In the genomic region with DNA sequence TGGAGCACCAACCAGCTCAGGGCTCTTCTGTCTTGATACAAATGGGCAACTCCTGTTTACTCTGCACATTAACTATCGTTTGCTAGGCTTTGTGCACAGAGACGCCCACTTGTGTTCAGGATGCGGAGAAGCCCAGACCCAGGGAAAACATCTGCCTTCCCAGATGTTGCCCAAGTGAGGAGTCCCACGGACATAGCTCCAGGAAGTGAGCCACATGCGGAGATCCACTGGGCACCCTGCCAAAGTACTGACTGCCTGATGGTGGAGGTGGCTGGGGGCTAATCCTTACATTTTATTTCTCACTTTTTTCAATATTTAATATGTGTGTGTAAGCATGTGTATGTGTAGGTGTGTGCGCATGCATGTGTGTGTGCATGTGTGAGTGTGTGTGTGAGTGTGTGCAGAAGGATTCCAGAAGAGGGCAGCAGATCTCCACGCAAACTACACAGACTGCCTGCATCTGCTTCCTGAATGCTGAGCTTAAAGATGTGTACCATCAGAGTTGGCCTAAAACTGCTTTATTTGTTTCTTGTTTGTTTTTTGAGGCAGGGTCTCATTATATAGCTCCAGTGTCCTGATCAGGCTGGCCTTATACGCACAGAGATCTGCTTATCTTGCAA, we compare ENCODE assay signal across 10 mouse cellular contexts. TPM values are rescaled to one million over a fixed set of nuclear protein-coding genes. Genes with fewer than 3 reads are reported as not detected.
DNase-seq lines count a peak whose midpoint lies in the region; ATAC-seq and TF ChIP-seq lines count a peak whose summit lies in the region.
"Had no signal": no experiment of that assay in that cellular context is flagged by ENCODE, and none has a peak within 500 bp of the region (broad histone marks: within the 10 kb centered on the region; RNA-seq: fewer than 3 reads in every experiment).

No protein-coding gene starts in this region.

- TF ChIP-seq EP300 in heart, adult 2 months (IDR thresholded peaks at IDR 0.05; ENCODE audit: insufficient read depth, low read depth, low read length) = no peak

- no peak overlapping the region for H3K27ac ChIP-seq in heart, adult 2 months
- no peak overlapping the region for H3K27ac ChIP-seq in midbrain, postnatal 0 days (ENCODE audit: low read depth, low read length)
- H3K27ac ChIP-seq in midbrain, embryonic 13.5 days = no peak overlapping the region

- no peaks in the 10 kb centered on the region for H3K9me3 ChIP-seq in midbrain, postnatal 0 days (ENCODE audit: low read length)
- peaks cover 13% of the 10 kb centered on the region; the same call in 1 of the 2 replicates for H3K9me3 ChIP-seq in midbrain, embryonic 13.5 days

- H3K4me2 ChIP-seq in midbrain, postnatal 0 days (ENCODE audit: low read depth, low read length, poor library complexity, severe bottlenecking) = no peak overlapping the region
- no peak overlapping the region for H3K4me2 ChIP-seq in midbrain, embryonic 13.5 days (replicated peaks)

- no peak overlapping the region for H3K4me3 ChIP-seq in heart, adult 2 months
- H3K4me3 ChIP-seq in midbrain, postnatal 0 days (ENCODE audit: low read depth, low read length) = no peak overlapping the region
- H3K4me3 ChIP-seq in midbrain, embryonic 13.5 days (replicated peaks) = no peak overlapping the region

- DNase-seq in heart, adult 2 months = no peak
- no peak for DNase-seq in heart, adult 8-10 months (ENCODE audit: low spot score)
- DNase-seq in midbrain, postnatal 0 days (ENCODE audit: low spot score) = peak; percentile 21
- peak; percentile 48 for DNase-seq in NIH3T3 (ENCODE audit: low read depth)
- no peak for DNase-seq in frontal cortex, postnatal 36 days (ENCODE audit: low spot score in 2 of 2)

- TF ChIP-seq CTCF in heart, adult 2 months (IDR thresholded peaks at IDR 0.05) = peak; percentile 45
- TF ChIP-seq CTCF in midbrain, postnatal 0 days (IDR thresholded peaks at IDR 0.05) = peak; percentile 67

- TF ChIP-seq POLR2A in heart, adult 2 months (IDR thresholded peaks at IDR 0.05; ENCODE audit: insufficient read depth, low read depth, low read length) = no peak

- no peak for ATAC-seq in midbrain, postnatal 0 days (ENCODE audit: low FRiP score)
- ATAC-seq in midbrain, embryonic 13.5 days = no peak
- peak; percentile 59; the same call in 1 of the 2 replicates for ATAC-seq in megakaryocyte progenitor cell, adult 5-6 weeks (replicated peaks; ENCODE audit: poor library complexity)
- no peak for ATAC-seq in erythroid progenitor cell, adult 5-6 weeks (replicated peaks; ENCODE audit: low FRiP score, poor library complexity, severe bottlenecking)

- no peaks in the 10 kb centered on the region for H3K36me3 ChIP-seq in heart, adult 2 months (ENCODE audit: control insufficient read depth, insufficient read depth, low read length)
- no peaks in the 10 kb centered on the region for H3K36me3 ChIP-seq in midbrain, postnatal 0 days (ENCODE audit: insufficient read depth, low read length)
- no peaks in the 10 kb centered on the region for H3K36me3 ChIP-seq in midbrain, embryonic 13.5 days

- no peaks in the 10 kb centered on the region for H3K27me3 ChIP-seq in heart, adult 2 months (ENCODE audit: control insufficient read depth, insufficient read depth, low read length)
- no peaks in the 10 kb centered on the region for H3K27me3 ChIP-seq in midbrain, postnatal 0 days (ENCODE audit: insufficient read depth, low read length)
- H3K27me3 ChIP-seq in midbrain, embryonic 13.5 days = no peaks in the 10 kb centered on the region

- 63% methylated on average over 8 of the region's 8 CpGs for WGBS in heart, adult 2 months
- 84% methylated on average over 8 of the region's 8 CpGs for WGBS in midbrain, postnatal 0 days
- WGBS in midbrain, embryonic 13.5 days = 89% methylated on average over 8 of the region's 8 CpGs

- no peaks in the 10 kb centered on the region for H3K4me1 ChIP-seq in heart, adult 2 months (ENCODE audit: control insufficient read depth, insufficient read depth, low read length)
- H3K4me1 ChIP-seq in midbrain, postnatal 0 days (ENCODE audit: insufficient read depth, low read length) = no peaks in the 10 kb centered on the region
- 0 out of 2 replicates have a peak, but pooled peaks cover 3% of the 10 kb centered on the region for H3K4me1 ChIP-seq in midbrain, embryonic 13.5 days (replicated peaks)

- intact Hi-C loops in heart, adult 2 months (cut with DNase I) = no loop called here

- H3K9ac ChIP-seq in heart, adult 2 months (ENCODE audit: low read depth, low read length) = no peak overlapping the region
- no peak overlapping the region for H3K9ac ChIP-seq in midbrain, postnatal 0 days (replicated peaks; ENCODE audit: low read length, poor library complexity, severe bottlenecking)
- no peak overlapping the region for H3K9ac ChIP-seq in midbrain, embryonic 13.5 days (replicated peaks)

- H3K79me2 ChIP-seq in heart, adult 2 months (replicated peaks; ENCODE audit: control insufficient read depth, insufficient read depth, low read length) = no peaks in the 10 kb centered on the region

RNA-seq across cellular contexts. Expression of gene Gm17657, which starts 20.8 kb away (rescaled TPM):
- total RNA-seq in heart, adult 2 months (2021) = not detected
- not detected in 2 replicates for polyA plus RNA-seq in heart, adult 2 months (2012; rRNA removed)
- total RNA-seq in heart, adult 8-10 months (2022) = not detected
- not detected in 2 replicates for total RNA-seq in midbrain, postnatal 0 days (2014; rRNA removed)
- polyA plus RNA-seq in midbrain, postnatal 0 days (2015; fragmentation: Nextera tagmentation; extraction: Ambion mirVana) = not detected in 2 replicates
- polyA plus RNA-seq in midbrain, embryonic 13.5 days (2015; fragmentation: Nextera tagmentation; extraction: Ambion mirVana) = not detected in 2 replicates
- total RNA-seq in megakaryocyte progenitor cell, adult 5-6 weeks (2015) = 0.17 TPM in 1 of 2 replicates, not detected in the other
- total RNA-seq in megakaryocyte progenitor cell, adult 5-6 weeks (2017) = not detected in 2 replicates
- total RNA-seq in erythroid progenitor cell, adult 5-6 weeks (2015; ENCODE audit: low replicate concordance) = not detected in 2 replicates
- total RNA-seq in erythroid progenitor cell, adult 5-6 weeks (2017; ENCODE audit: low replicate concordance) = not detected in 2 replicates
- total RNA-seq: heart, postnatal 25 days; left cerebral cortex, postnatal 14 days had no signal

RNA-seq across cellular contexts. Expression of gene Tbc1d22b, which starts 20.9 kb away (rescaled TPM):
- 10 to 100 TPM; 12.8 to 13.8 TPM for total RNA-seq in heart, adult 2 months (2021)
- 15.3 and 16.9 TPM in 2 replicates for polyA plus RNA-seq in heart, adult 2 months (2012; rRNA removed)
- total RNA-seq in heart, adult 8-10 months (2022) = 10 to 100 TPM; 11.3 to 13.5 (median 11.9) TPM
- total RNA-seq in midbrain, postnatal 0 days (2014; rRNA removed) = 47.3 and 52.0 TPM in 2 replicates
- polyA plus RNA-seq in midbrain, postnatal 0 days (2015; fragmentation: Nextera tagmentation; extraction: Ambion mirVana) = 30.7 and 31.7 TPM in 2 replicates
- polyA plus RNA-seq in midbrain, embryonic 13.5 days (2015; fragmentation: Nextera tagmentation; extraction: Ambion mirVana) = 22.1 and 26.1 TPM in 2 replicates
- total RNA-seq in megakaryocyte progenitor cell, adult 5-6 weeks (2015) = 21.7 and 24.8 TPM in 2 replicates
- 9.3 and 11.3 TPM in 2 replicates for total RNA-seq in megakaryocyte progenitor cell, adult 5-6 weeks (2017)
- 1.3 and 4.3 TPM in 2 replicates for total RNA-seq in erythroid progenitor cell, adult 5-6 weeks (2015; ENCODE audit: low replicate concordance)
- 3.1 and 3.2 TPM in 2 replicates for total RNA-seq in erythroid progenitor cell, adult 5-6 weeks (2017; ENCODE audit: low replicate concordance)

RNA-seq across cellular contexts. Expression of gene Tmem217, which starts 23.5 kb away (rescaled TPM):
- total RNA-seq in heart, adult 2 months (2021) = not detected
- polyA plus RNA-seq in heart, adult 2 months (2012; rRNA removed) = 0.47 TPM in 1 of 2 replicates, not detected in the other
- not detected for total RNA-seq in heart, adult 8-10 months (2022)
- total RNA-seq in midbrain, postnatal 0 days (2014; rRNA removed) = not detected in 2 replicates
- polyA plus RNA-seq in midbrain, postnatal 0 days (2015; fragmentation: Nextera tagmentation; extraction: Ambion mirVana) = 0.71 and 0.84 TPM in 2 replicates
- polyA plus RNA-seq in midbrain, embryonic 13.5 days (2015; fragmentation: Nextera tagmentation; extraction: Ambion mirVana) = 1.1 and 2.2 TPM in 2 replicates
- not detected in 2 replicates for total RNA-seq in megakaryocyte progenitor cell, adult 5-6 weeks (2015)
- 0.10 TPM in 1 of 2 replicates, not detected in the other for total RNA-seq in megakaryocyte progenitor cell, adult 5-6 weeks (2017)
- not detected in 2 replicates for total RNA-seq in erythroid progenitor cell, adult 5-6 weeks (2015; ENCODE audit: low replicate concordance)
- not detected in 2 replicates for total RNA-seq in erythroid progenitor cell, adult 5-6 weeks (2017; ENCODE audit: low replicate concordance)
- total RNA-seq: heart, postnatal 25 days had no signal

RNA-seq across cellular contexts. Expression of gene Pim1, which starts 38.1 kb away (rescaled TPM):
- 10 to 100 TPM; 17.2 to 20.5 TPM for total RNA-seq in heart, adult 2 months (2021)
- polyA plus RNA-seq in heart, adult 2 months (2012; rRNA removed) = 24.6 and 27.9 TPM in 2 replicates
- 10 to 100 TPM; 16.0 to 22.3 (median 17.4) TPM for total RNA-seq in heart, adult 8-10 months (2022)
- 8.3 and 10.9 TPM in 2 replicates for total RNA-seq in midbrain, postnatal 0 days (2014; rRNA removed)
- polyA plus RNA-seq in midbrain, postnatal 0 days (2015; fragmentation: Nextera tagmentation; extraction: Ambion mirVana) = 10.6 and 12.7 TPM in 2 replicates
- 13.4 and 15.4 TPM in 2 replicates for polyA plus RNA-seq in midbrain, embryonic 13.5 days (2015; fragmentation: Nextera tagmentation; extraction: Ambion mirVana)
- total RNA-seq in megakaryocyte progenitor cell, adult 5-6 weeks (2015) = 41.2 and 52.7 TPM in 2 replicates
- total RNA-seq in megakaryocyte progenitor cell, adult 5-6 weeks (2017) = 91.2 and 94.5 TPM in 2 replicates
- total RNA-seq in erythroid progenitor cell, adult 5-6 weeks (2015; ENCODE audit: low replicate concordance) = 88.0 and 102 TPM in 2 replicates
- 143 and 147 TPM in 2 replicates for total RNA-seq in erythroid progenitor cell, adult 5-6 weeks (2017; ENCODE audit: low replicate concordance)

Comparison
In these comparisons a context has a peak if more than half of its experiments do, and no peak if none do; other contexts are left out.
1. DNase-seq: peak in midbrain, postnatal 0 days (single experiment) and NIH3T3 (single experiment); none in heart, adult 2 months (0 of 2), heart, adult 8-10 months (single experiment) and frontal cortex, postnatal 36 days (0 of 2).